ENCODE assay signal across 29 mouse cellular contexts in the genomic region with DNA sequence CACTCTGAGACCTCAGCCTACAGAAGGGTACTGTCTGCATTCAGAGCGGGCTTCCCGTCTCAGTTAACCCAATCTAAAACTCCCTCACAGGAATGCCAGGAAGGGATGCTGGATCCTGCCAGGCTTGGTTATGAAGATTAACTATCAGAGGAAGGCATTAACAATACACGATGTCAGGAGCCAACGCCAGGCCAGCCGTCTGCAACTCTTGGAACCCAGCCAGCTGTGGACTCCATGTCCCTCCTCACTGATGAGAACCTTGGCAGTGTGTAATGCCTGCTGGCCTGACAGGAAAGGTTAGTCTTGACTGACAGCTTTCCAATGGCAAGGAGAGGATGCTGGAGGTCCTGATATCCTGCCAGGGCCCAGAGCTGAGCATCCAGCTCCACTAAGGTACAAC.
DNase-seq lines count a peak whose midpoint lies in the region; ATAC-seq and TF ChIP-seq lines count a peak whose summit lies in the region.
"Had no signal": no experiment of that assay in that cellular context is flagged by ENCODE, and none has a peak within 500 bp of the region (broad histone marks: within the 10 kb centered on the region; RNA-seq: fewer than 3 reads in every experiment).

No protein-coding gene starts in this region.

- TF ChIP-seq POLR2A in brain, embryonic 14.5 days (IDR thresholded peaks at IDR 0.05; ENCODE audit: borderline replicate concordance, extremely low read depth, insufficient read depth, insufficient read length, poor library complexity, severe bottlenecking) = no peak

- no peak overlapping the region for H3K9ac ChIP-seq in lung, embryonic 14.5 days
- H3K9ac ChIP-seq: embryonic facial prominence, embryonic 13.5 days; heart, embryonic 12.5 days; hindbrain, embryonic 14.5 days; limb, embryonic 12.5 days; liver, embryonic 15.5 days; lung, embryonic 15.5 days; neural tube, embryonic 15.5 days had no signal

- no peak overlapping the region for H3K27ac ChIP-seq in lung, embryonic 14.5 days (ENCODE audit: low read depth)
- H3K27ac ChIP-seq: embryonic facial prominence, embryonic 13.5 days; gastrocnemius, adult 2 months; heart, adult 2 months; hindbrain, embryonic 14.5 days; limb, embryonic 12.5 days; liver, embryonic 15.5 days; lung, embryonic 15.5 days; neural tube, embryonic 15.5 days had no signal

- H3K4me1 ChIP-seq in lung, embryonic 14.5 days (ENCODE audit: insufficient read depth) = no peaks in the 10 kb centered on the region
- H3K4me1 ChIP-seq: embryonic facial prominence, embryonic 13.5 days; heart, embryonic 12.5 days; liver, embryonic 15.5 days; lung, embryonic 15.5 days had no signal

- 50% methylated on average over 5 of the region's 5 CpGs for WGBS in lung, embryonic 14.5 days

- no peaks in the 10 kb centered on the region for H3K9me3 ChIP-seq in lung, embryonic 14.5 days (ENCODE audit: low read depth, low read length)
- H3K9me3 ChIP-seq: embryonic facial prominence, embryonic 13.5 days; heart, embryonic 12.5 days; limb, embryonic 12.5 days; lung, embryonic 15.5 days; neural tube, embryonic 15.5 days had no signal

- no peaks in the 10 kb centered on the region for H3K27me3 ChIP-seq in lung, embryonic 14.5 days (ENCODE audit: insufficient read depth, low read length)
- H3K27me3 ChIP-seq: embryonic facial prominence, embryonic 13.5 days; heart, embryonic 12.5 days; limb, embryonic 12.5 days; liver, embryonic 15.5 days; lung, embryonic 15.5 days; neural tube, embryonic 15.5 days; Patski had no signal

- DNase-seq in cerebellum, postnatal 10 days = peak; percentile 89 to 92
- DNase-seq in kidney, adult 11 months = peak; percentile 4
- no peak for DNase-seq in kidney, postnatal 4 days
- DNase-seq in lung, embryonic 14.5 days = peak; percentile 22
- no peak for DNase-seq in lung, postnatal 4 days
- DNase-seq in brain, embryonic 14.5 days (ENCODE audit: low read depth) = peak; percentile 38
- DNase-seq: adrenal gland, postnatal 10 days; cerebellum, adult 2 months; embryo, embryonic 11 days; gastrocnemius, adult 2 months; gastrocnemius, postnatal 36 days; heart, adult 2 months; kidney, adult 9 months; midbrain, embryonic 14.5 days; right cerebral cortex, adult 18-20 months; spleen, adult 18-20 months; thymus, postnatal 14 days had no signal

- H3K4me2 ChIP-seq in lung, embryonic 14.5 days = no peak overlapping the region
- H3K4me2 ChIP-seq: embryonic facial prominence, embryonic 13.5 days; heart, embryonic 12.5 days; hindbrain, embryonic 14.5 days; limb, embryonic 12.5 days; liver, embryonic 15.5 days; lung, embryonic 15.5 days; neural tube, embryonic 15.5 days had no signal

- ATAC-seq in cerebellum, adult (ENCODE audit: insufficient number of reproducible peaks, low FRiP score, low TSS enrichment) = no peak
- no peak for ATAC-seq in lung, embryonic 14.5 days (ENCODE audit: insufficient read depth)
- ATAC-seq: forebrain, embryonic 16.5 days; Patski had no signal

- no peaks in the 10 kb centered on the region for H3K36me3 ChIP-seq in lung, embryonic 14.5 days (ENCODE audit: insufficient read depth)
- H3K36me3 ChIP-seq: embryonic facial prominence, embryonic 13.5 days; G1E; heart, embryonic 12.5 days; limb, embryonic 12.5 days; liver, embryonic 15.5 days; lung, embryonic 15.5 days; neural tube, embryonic 15.5 days had no signal

- TF ChIP-seq CTCF in lung, embryonic 14.5 days (IDR thresholded peaks at IDR 0.05; ENCODE audit: low read depth) = no peak
- no peak for TF ChIP-seq CTCF in brain, embryonic 14.5 days (IDR thresholded peaks at IDR 0.05; ENCODE audit: borderline replicate concordance, extremely low read depth, insufficient read depth, insufficient read length)

- H3K4me3 ChIP-seq in lung, embryonic 14.5 days (ENCODE audit: low read depth, low read length) = no peak overlapping the region
- H3K4me3 ChIP-seq: embryonic facial prominence, embryonic 13.5 days; erythroblast, embryonic 14.5 days; gastrocnemius, adult 2 months; heart, adult 2 months; heart, embryonic 12.5 days; limb, embryonic 12.5 days; liver, embryonic 15.5 days; lung, embryonic 15.5 days; neural tube, embryonic 15.5 days had no signal

Comparison
In these comparisons a context has a peak if more than half of its experiments do, and no peak if none do; other contexts are left out.
1. DNase-seq: peak in cerebellum, postnatal 10 days (2 of 2), kidney, adult 11 months (single experiment), lung, embryonic 14.5 days (single experiment) and brain, embryonic 14.5 days (single experiment); none in kidney, postnatal 4 days (0 of 2) and lung, postnatal 4 days (0 of 2).